Mouse (Mus musculus): ENCODE results near the gene E130114P18Rik. TPM values are rescaled to one million over a fixed set of nuclear protein-coding genes. Genes with fewer than 3 reads are reported as not detected.

E130114P18Rik gene
- total RNA-seq, 2 experiments from 2014 or later: not detected

- ATAC-seq (replicated peaks; ENCODE audit: low FRiP score, poor library complexity, severe bottlenecking): no peak
These were observed 1.4 kb upstream of the E130114P18Rik start for GRCm38 (mm10) chr4:97779003-97779930.

GRCm38 (mm10) chr4:97778211-97779002 is 529 bp upstream of the E130114P18Rik start:
- ATAC-seq (replicated peaks; ENCODE audit: low FRiP score, poor library complexity, severe bottlenecking): 0 out of 2 replicates have a peak, but pooled peaks have one; percentile 23

- no peak for ATAC-seq (replicated peaks; ENCODE audit: low FRiP score, poor library complexity, severe bottlenecking)
These were observed 685 bp downstream of the E130114P18Rik start for GRCm38 (mm10) chr4:97777081-97777705.

GRCm38 (mm10) chr4:97776388-97777080 is 1.3 kb downstream of the E130114P18Rik start:
- ATAC-seq (replicated peaks; ENCODE audit: low FRiP score, poor library complexity, severe bottlenecking): no peak

GRCm38 (mm10) chr4:97775494-97776265 is 2.2 kb downstream of the E130114P18Rik start:
- ATAC-seq (replicated peaks; ENCODE audit: low FRiP score, poor library complexity, severe bottlenecking): no peak

GRCm38 (mm10) chr4:97775059-97775458 is 2.8 kb downstream of the E130114P18Rik start:
- ATAC-seq (replicated peaks; ENCODE audit: low FRiP score, poor library complexity, severe bottlenecking): no peak

- ATAC-seq (replicated peaks; ENCODE audit: low FRiP score, poor library complexity, severe bottlenecking): no peak
These were observed 3.4 kb downstream of the E130114P18Rik start for GRCm38 (mm10) chr4:97774446-97774950.

GRCm38 (mm10) chr4:97773791-97774190 is 4.1 kb downstream of the E130114P18Rik start:
- no peak for ATAC-seq (replicated peaks; ENCODE audit: low FRiP score, poor library complexity, severe bottlenecking)

- ATAC-seq (replicated peaks; ENCODE audit: low FRiP score, poor library complexity, severe bottlenecking): peak; percentile 70
These were observed 4.7 kb downstream of the E130114P18Rik start for GRCm38 (mm10) chr4:97773110-97773593.

GRCm38 (mm10) chr4:97772641-97773040 is 5.2 kb downstream of the E130114P18Rik start, which contains the start of gene Nfia:
Gene Nfia, plus strand, starts transcription at chr4:97772734.
- no peak for ATAC-seq (replicated peaks; ENCODE audit: low FRiP score, poor library complexity, severe bottlenecking)

- ATAC-seq (replicated peaks; ENCODE audit: low FRiP score, poor library complexity, severe bottlenecking): peak; percentile 94
These were observed 5.8 kb downstream of the E130114P18Rik start for GRCm38 (mm10) chr4:97772084-97772484.

GRCm38 (mm10) chr4:97771426-97771825 is 6.5 kb downstream of the E130114P18Rik start:
- no peak for ATAC-seq (replicated peaks; ENCODE audit: low FRiP score, poor library complexity, severe bottlenecking)

GRCm38 (mm10) chr4:97769861-97770260 is 8.0 kb downstream of the E130114P18Rik start:
- ATAC-seq (replicated peaks; ENCODE audit: low FRiP score, poor library complexity, severe bottlenecking): no peak

- ATAC-seq (replicated peaks; ENCODE audit: low FRiP score, poor library complexity, severe bottlenecking): no peak
These were observed 10.4 kb downstream of the E130114P18Rik start for GRCm38 (mm10) chr4:97767516-97767915.

GRCm38 (mm10) chr4:97767025-97767424 is 10.9 kb downstream of the E130114P18Rik start:
- no peak for ATAC-seq (replicated peaks; ENCODE audit: low FRiP score, poor library complexity, severe bottlenecking)

- no peak for ATAC-seq (replicated peaks; ENCODE audit: low FRiP score, poor library complexity, severe bottlenecking)
These were observed 11.8 kb downstream of the E130114P18Rik start for GRCm38 (mm10) chr4:97766100-97766499.

- no peak for ATAC-seq (replicated peaks; ENCODE audit: low FRiP score, poor library complexity, severe bottlenecking)
These were observed 12.4 kb downstream of the E130114P18Rik start for GRCm38 (mm10) chr4:97765341-97766020.

GRCm38 (mm10) chr4:97764616-97765015 is 13.3 kb downstream of the E130114P18Rik start:
- ATAC-seq (replicated peaks; ENCODE audit: low FRiP score, poor library complexity, severe bottlenecking): no peak

Measured in erythroblast, adult 5-6 weeks (primary cell).